Mouse (Mus musculus) intestine, embryonic 14.5 days (tissue): Measurements from ENCODE around the gene Fat3. TPM values are rescaled to one million over a fixed set of nuclear protein-coding genes. Genes with fewer than 3 reads are reported as not detected.

Experiments
- ATAC-seq: fragments of 200-750 bp; cut with Nextera tagmentation; replicated peaks from 2 replicates; pipeline ENCODE4 v1.8.0; 2017; ENCODE audit warnings: low read depth, moderate number of reproducible peaks, moderate TSS enrichment, moderate library complexity; ENCODE audit not compliant: low FRiP score, low TSS enrichment
- DNase-seq: peaks from one replicate; pipeline ENCODE4 v3.0.0-alpha.2; 2018; ENCODE audit warnings: low spot score
- H3K27ac ChIP-seq: fragments of 300-500 bp; sonication (generic); 2 replicates; pipeline ENCODE4 v1.5.1; 2014; ENCODE audit warnings: low read depth, mild to moderate bottlenecking, control low read depth
- H3K27me3 ChIP-seq: fragments of 300-500 bp; sonication (generic); replicated peaks from 2 replicates; pipeline ENCODE4 v1.6.1; 2014; ENCODE audit warnings: low read length, control low read depth; ENCODE audit not compliant: control insufficient read depth, insufficient read depth
- H3K36me3 ChIP-seq: fragments of 300-500 bp; sonication (generic); 2 replicates; pipeline ENCODE4 v1.6.1; 2014; ENCODE audit warnings: low read length, control low read depth; ENCODE audit not compliant: control insufficient read depth, insufficient read depth
- H3K4me1 ChIP-seq: fragments of 300-500 bp; sonication (generic); replicated peaks from 2 replicates; pipeline ENCODE4 v1.6.1; 2014; ENCODE audit warnings: low read length, control low read depth, mixed read lengths; ENCODE audit not compliant: control insufficient read depth, insufficient read depth
- H3K4me2 ChIP-seq: fragments of 300-500 bp; sonication (generic); 2 replicates; pipeline ENCODE4 v1.6.1; 2014; ENCODE audit warnings: low read length
- H3K4me3 ChIP-seq: fragments of 300-500 bp; sonication (generic); 2 replicates; pipeline ENCODE4 v1.5.1; 2014; ENCODE audit warnings: low read depth, low read length, control low read depth, mixed read lengths
- H3K9ac ChIP-seq: fragments of 300-500 bp; sonication (generic); 2 replicates; pipeline ENCODE4 v1.6.1; 2014; ENCODE audit warnings: mild to moderate bottlenecking, low read length
- H3K9me3 ChIP-seq: fragments of 300-500 bp; sonication (generic); 2 replicates; pipeline ENCODE4 v1.6.1; 2016; ENCODE audit warnings: low read length, control low read depth; ENCODE audit not compliant: control insufficient read depth
- WGBS: fragments of 180-500 bp; shearing (Covaris S2); extraction: QIAGEN DNeasy Blood & Tissue Kit; methylation state at CpG from one replicate; pipeline ENCODE4 v1.1.7; 2014; 5-methylcytosine and 5-hydroxymethylcytosine counted together
- polyA plus RNA-seq: library from polyadenylated mRNA; unstranded; fragments of >200 nt; fragmentation: Nextera tagmentation; extraction: Ambion mirVana; gene quantifications from 2 replicates; pipeline ENCODE4 v1.2.1, GENCODE M21; 2014

The Fat3 gene
- polyA plus RNA-seq, 1 experiment from 2014 or later: 1.2 TPM

DNA sequence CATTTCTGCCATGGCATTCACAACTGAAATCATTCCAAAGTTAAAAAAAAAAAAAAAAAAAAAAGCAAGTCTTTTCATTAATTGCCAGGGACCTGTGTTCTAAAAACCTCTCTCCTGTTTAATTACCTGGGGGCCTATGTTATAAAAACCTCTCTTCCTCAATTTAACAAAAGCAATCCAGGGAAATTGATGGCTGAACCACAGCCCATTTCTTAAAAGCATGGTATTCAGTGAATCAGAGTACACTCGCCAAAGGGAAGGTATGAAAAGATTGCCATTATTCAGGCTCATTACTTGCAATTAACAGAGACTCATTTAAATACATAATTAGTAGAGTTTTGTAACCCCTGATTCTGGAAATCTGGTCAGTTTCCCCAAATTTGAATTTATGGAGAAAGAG is 314.6 kb downstream of the Fat3 start:
- H3K9me3 ChIP-seq: no peaks in the 10 kb centered on the region
- 94% methylated on average over 1 of the region's 1 CpGs for WGBS
- H3K4me3 ChIP-seq: no peak overlapping the region
- ATAC-seq (no peak), DNase-seq (no peak)
- H3K4me2 ChIP-seq: no peak overlapping the region
- no peak overlapping the region for H3K9ac ChIP-seq
- no peaks in the 10 kb centered on the region for H3K4me1 ChIP-seq
- H3K27ac ChIP-seq: no peak overlapping the region
- H3K27me3 ChIP-seq: no peaks in the 10 kb centered on the region
- H3K36me3 ChIP-seq: no peaks in the 10 kb centered on the region

DNA sequence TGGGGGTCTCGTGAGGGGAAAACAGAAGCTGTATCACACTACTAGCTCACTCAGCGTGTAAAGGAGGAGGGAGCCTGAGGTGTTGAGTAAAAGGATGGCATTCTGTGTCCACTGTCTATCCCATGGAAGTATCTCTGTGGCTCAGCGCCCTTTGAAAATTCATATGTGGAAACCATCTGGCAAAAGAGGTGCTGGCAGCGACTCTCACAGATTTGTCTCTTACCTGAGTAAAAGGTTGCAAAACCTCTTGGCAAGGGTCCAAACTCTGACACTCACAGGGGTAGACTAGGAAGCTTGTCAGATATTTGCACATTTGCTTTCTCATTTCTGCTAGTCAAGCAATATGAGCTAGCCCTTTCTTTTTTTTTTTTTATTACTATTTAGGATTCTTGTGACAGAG is 331.8 kb downstream of the Fat3 start:
- WGBS: 88% methylated on average over 4 of the region's 4 CpGs
- Histone ChIP-seq H3K27me3 (no peaks in the 10 kb centered on the region), H3K27ac (no peak overlapping the region), H3K36me3 (no peaks in the 10 kb centered on the region), H3K4me2 (no peak overlapping the region), H3K4me3 (no peak overlapping the region), H3K9ac (no peak overlapping the region), H3K9me3 (no peaks in the 10 kb centered on the region), H3K4me1 (no peaks in the 10 kb centered on the region)
- DNase-seq: no peak
- no peak for ATAC-seq

DNA sequence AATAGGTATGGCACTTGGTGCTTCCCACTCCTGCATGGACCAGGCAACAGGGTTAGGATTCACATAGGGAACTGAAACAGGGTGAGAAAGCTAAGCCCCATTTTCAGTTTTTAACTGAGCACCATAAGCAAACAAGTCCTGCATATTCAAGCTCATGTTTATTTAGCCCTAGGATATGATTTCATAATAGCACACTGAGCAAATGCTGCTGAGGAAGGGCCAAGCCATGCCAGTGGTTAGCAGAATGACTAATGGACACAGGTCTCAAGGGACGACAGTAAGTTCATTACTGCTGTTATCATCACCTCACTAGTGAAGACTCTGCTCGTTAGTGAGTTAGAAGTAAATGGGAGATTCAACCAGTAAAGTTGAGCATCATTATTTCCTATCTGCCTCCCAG is 333.0 kb downstream of the Fat3 start:
- H3K27me3 ChIP-seq: no peaks in the 10 kb centered on the region
- no peak overlapping the region for H3K4me2 ChIP-seq
- H3K9ac ChIP-seq: no peak overlapping the region
- no peak overlapping the region for H3K27ac ChIP-seq
- DNase-seq (no peak), ATAC-seq (no peak)
- H3K4me3 ChIP-seq: no peak overlapping the region
- no peaks in the 10 kb centered on the region for H3K36me3 ChIP-seq
- no peaks in the 10 kb centered on the region for H3K9me3 ChIP-seq
- 72% methylated on average over 2 of the region's 2 CpGs for WGBS
- H3K4me1 ChIP-seq: no peaks in the 10 kb centered on the region

DNA sequence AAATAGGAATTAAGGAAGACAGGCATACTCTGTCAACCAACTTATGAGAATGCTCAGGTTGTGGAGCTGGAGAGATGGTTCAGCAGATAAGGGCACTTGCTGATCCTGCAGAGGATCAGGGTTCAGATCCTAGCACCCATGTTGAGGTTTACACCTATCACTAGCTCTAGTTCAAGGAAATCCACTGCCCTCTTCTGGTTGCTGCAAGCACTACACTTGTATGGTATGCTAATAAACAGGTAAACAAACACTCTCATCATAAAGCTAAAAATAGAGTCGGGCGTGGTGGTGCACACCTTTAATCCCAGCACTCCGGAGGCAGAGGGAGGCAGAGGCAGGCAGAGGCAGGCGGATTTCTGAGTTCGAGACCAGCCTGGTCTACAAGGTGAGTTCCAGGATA is 341.7 kb downstream of the Fat3 start:
- 94% methylated on average over 5 of the region's 5 CpGs for WGBS

DNA sequence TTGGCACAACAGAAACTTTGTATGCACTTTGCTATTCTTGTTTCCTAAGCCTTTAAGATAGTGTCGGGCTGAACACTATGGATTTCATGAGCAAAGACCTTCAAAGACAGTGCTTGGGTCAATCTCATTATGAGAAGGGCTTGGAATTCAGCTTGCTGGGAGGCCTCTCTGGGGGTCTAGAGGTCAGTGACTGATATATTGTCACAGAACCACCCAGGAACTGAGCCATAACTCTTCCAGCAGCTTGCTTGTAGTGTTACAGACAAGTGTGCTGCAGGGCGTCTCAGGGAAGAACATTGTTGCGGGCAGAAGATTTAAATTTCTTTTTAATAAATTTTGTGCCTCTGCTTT is 347.5 kb downstream of the Fat3 start:
- H3K27me3 ChIP-seq: no peaks in the 10 kb centered on the region
- H3K36me3 ChIP-seq: no peaks in the 10 kb centered on the region
- H3K4me2 ChIP-seq: no peak overlapping the region
- ATAC-seq (no peak), DNase-seq (no peak)
- no peak overlapping the region for H3K9ac ChIP-seq
- H3K4me3 ChIP-seq: no peak overlapping the region
- H3K27ac ChIP-seq: no peak overlapping the region; the same call in 1 of the 2 replicates
- peaks cover 6% of the 10 kb centered on the region; the same call in 1 of the 2 replicates for H3K4me1 ChIP-seq
- 36% methylated on average over 3 of the region's 3 CpGs for WGBS
- H3K9me3 ChIP-seq: no peaks in the 10 kb centered on the region

More for the DNA sequence above, 341.7 kb downstream of the Fat3 start:
- no peak overlapping the region for H3K9ac ChIP-seq
- DNase-seq: no peak
- H3K4me1 ChIP-seq: no peaks in the 10 kb centered on the region
- H3K27me3 ChIP-seq: no peaks in the 10 kb centered on the region
- H3K4me2 ChIP-seq: no peak overlapping the region
- no peaks in the 10 kb centered on the region for H3K9me3 ChIP-seq
- no peak for ATAC-seq
- no peak overlapping the region for H3K4me3 ChIP-seq
- H3K36me3 ChIP-seq: no peaks in the 10 kb centered on the region
- no peak overlapping the region for H3K27ac ChIP-seq

DNA sequence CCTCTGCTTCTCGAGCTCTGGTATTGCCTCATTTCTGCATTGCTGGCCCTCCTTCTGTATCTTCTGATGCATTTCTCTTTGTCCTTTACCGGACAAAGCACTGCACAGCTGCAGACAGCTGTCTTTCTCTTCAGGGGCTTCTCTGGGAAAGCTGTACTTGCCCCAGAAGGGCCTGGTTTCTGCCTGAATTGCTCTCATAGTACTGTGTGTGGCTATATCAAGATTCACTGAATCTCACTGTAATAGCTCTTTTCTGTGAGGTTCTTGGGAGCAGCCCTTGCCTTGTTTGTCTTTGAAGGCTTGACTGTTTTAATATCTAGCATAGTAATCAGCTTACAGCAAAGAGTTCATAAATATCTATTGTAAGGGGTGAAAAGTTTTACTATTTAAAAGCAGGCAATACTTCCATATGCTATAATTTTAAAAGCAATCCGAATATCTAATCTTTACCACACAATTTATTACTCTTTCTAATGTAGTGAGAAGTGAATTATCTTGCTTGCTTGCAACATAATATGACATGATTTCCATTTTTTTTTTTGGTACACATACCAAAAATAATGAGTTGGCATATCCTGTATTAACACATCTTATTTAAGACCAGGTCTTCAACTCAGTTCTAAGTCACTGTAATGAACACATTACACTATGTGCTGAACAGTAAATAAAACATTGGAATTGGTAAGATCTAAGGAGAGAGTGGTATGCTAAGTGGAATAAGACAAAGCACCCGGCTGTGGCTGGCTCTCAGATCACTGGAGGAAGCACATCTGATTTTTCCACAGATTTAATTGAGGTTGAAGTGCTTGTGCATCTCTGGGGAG is 348.1 kb downstream of the Fat3 start:
- DNase-seq: no peak
- Histone ChIP-seq H3K9ac (no peak overlapping the region), H3K27me3 (no peaks in the 10 kb centered on the region), H3K9me3 (no peaks in the 10 kb centered on the region), H3K27ac (no peak overlapping the region; the same call in 1 of the 2 replicates), H3K4me3 (no peak overlapping the region), H3K36me3 (no peaks in the 10 kb centered on the region), H3K4me2 (no peak overlapping the region), H3K4me1 (peaks cover 6% of the 10 kb centered on the region; the same call in 1 of the 2 replicates)
- WGBS: 43% methylated on average over 4 of the region's 4 CpGs
- ATAC-seq: no peak

DNA sequence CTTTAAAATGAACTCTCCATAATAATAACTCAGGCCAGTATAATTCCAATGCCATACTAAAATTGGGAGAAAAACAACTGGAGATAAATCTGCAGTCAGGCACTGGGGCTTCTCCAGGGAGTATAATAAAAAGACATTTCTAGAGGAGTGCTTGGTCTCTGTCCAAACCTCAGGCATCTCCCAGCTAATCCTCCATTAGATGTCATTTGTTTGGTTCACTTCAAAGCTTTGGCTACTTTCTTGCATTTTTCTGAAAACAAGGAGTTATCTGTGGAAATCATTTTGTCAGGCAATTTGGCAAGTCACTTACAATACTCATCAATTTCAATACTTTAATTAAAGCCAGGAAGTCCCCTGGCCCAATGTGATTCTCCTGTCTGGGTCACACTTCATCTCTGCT is 351.0 kb downstream of the Fat3 start:
- no peak overlapping the region for H3K9ac ChIP-seq
- no peak for ATAC-seq
- H3K27ac ChIP-seq: no peak overlapping the region
- peaks cover 6% of the 10 kb centered on the region; the same call in 1 of the 2 replicates for H3K4me1 ChIP-seq
- no peak overlapping the region for H3K4me2 ChIP-seq
- no peak for DNase-seq
- no peaks in the 10 kb centered on the region for H3K36me3 ChIP-seq
- no peaks in the 10 kb centered on the region for H3K27me3 ChIP-seq
- no peaks in the 10 kb centered on the region for H3K9me3 ChIP-seq
- no peak overlapping the region for H3K4me3 ChIP-seq

DNA sequence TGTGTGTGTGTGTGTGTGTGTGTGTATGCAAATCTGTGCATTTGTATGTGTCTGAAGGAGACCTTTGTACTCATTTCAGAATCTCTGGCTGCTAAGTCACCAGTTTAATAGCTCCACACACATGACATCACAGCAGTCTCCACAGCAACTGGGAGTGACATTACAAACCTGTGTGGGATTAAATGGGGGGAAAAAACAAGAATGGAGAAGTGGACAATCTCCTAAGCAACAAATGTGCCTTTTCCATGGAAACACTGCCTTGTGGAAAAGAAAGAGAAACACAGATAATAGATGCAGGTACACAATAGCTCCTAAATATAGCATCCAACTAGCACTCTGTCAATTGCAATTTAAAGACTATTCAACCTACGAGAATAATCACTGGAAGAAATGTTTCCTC is 353.4 kb downstream of the Fat3 start:
- Histone ChIP-seq H3K9me3 (no peaks in the 10 kb centered on the region), H3K27ac (no peak overlapping the region), H3K4me3 (no peak overlapping the region), H3K27me3 (no peaks in the 10 kb centered on the region), H3K4me1 (no peaks in the 10 kb centered on the region), H3K4me2 (no peak overlapping the region), H3K9ac (no peak overlapping the region), H3K36me3 (no peaks in the 10 kb centered on the region)
- DNase-seq (no peak), ATAC-seq (no peak)
- WGBS: 77% methylated on average over 1 of the region's 1 CpGs

DNA sequence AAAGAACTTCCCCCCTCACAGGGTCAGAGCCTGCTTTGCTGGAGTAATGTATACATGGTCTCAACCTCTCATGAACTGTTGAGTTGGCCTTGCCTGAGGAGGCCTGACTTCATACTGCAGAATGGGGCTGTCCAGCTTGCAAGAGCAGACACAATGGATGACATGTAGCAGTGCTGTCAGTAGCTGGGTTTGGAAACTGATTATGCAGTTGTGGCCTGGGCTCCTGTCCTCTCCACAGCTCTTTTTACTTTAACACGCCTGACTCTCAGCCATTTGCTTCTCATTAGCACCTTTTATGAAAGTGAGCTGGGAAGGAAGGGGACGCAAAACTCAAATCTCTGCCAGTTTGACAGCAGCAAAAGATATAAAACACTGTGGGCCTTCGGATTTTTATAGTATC is 356.4 kb downstream of the Fat3 start:
- H3K4me2 ChIP-seq: no peak overlapping the region
- no peaks in the 10 kb centered on the region for H3K36me3 ChIP-seq
- DNase-seq (no peak), ATAC-seq (no peak)
- H3K4me3 ChIP-seq: no peak overlapping the region
- WGBS: 84% methylated on average over 3 of the region's 3 CpGs
- H3K27me3 ChIP-seq: no peaks in the 10 kb centered on the region
- H3K4me1 ChIP-seq: no peaks in the 10 kb centered on the region
- no peak overlapping the region for H3K9ac ChIP-seq
- H3K27ac ChIP-seq: no peak overlapping the region
- H3K9me3 ChIP-seq: no peaks in the 10 kb centered on the region
